Mouse (Mus musculus) MEL (cell line): ENCODE measurements at regions not wholly inside any gene's neighbourhood (a gene's known extent, or its start where the extent isn't known, plus 50 kb on each side); places are given as distances from the start of the nearest gene placed in this dataset.

Experiments used
- DNase-seq: peaks from one replicate; pipeline ENCODE4 v3.0.0; 2011; ENCODE audit warnings: low read depth, low spot score
- H3K27ac ChIP-seq: 2 replicates; pipeline ENCODE4 v1.5.1; 2012; ENCODE audit warnings: low read depth, mild to moderate bottlenecking, control low read depth, low read length, moderate library complexity; ENCODE audit not compliant: control insufficient read depth
- H3K27me3 ChIP-seq, 2 experiments: fragments of 150-350 bp in 1 of 2; sonication (generic) in 1 of 2; 2 replicates each; pipeline ENCODE4 v1.6.1; 2012; ENCODE audit warnings: low read length in 2 of 2, mild to moderate bottlenecking in 2 of 2, improper control_type of control experiment in 1 of 2, moderate library complexity in 1 of 2; ENCODE audit not compliant: insufficient read depth in 2 of 2, control insufficient read depth in 1 of 2
- H3K36me3 ChIP-seq, 2 experiments: 2 replicates each; pipeline ENCODE4 v1.6.1; 2012 to 2014; ENCODE audit warnings: low read length in 2 of 2, improper control_type of control experiment in 1 of 2, inconsistent platforms in 1 of 2, mild to moderate bottlenecking in 1 of 2; ENCODE audit not compliant: insufficient read depth in 2 of 2, control insufficient read depth in 1 of 2
- H3K4me1 ChIP-seq, 2 experiments: fragments of 150-350 bp in 1 of 2; sonication (generic) in 1 of 2; 2 replicates each; pipeline ENCODE4 v1.6.1; 2012; ENCODE audit warnings: low read length in 2 of 2, improper control_type of control experiment in 1 of 2, mild to moderate bottlenecking in 1 of 2; ENCODE audit not compliant: insufficient read depth in 2 of 2, control insufficient read depth in 1 of 2
- H3K4me3 ChIP-seq, 2 experiments: fragments of 150-350 bp in 1 of 2; sonication (generic) in 1 of 2; 2 replicates each; pipeline ENCODE4 v1.5.1; 2012; ENCODE audit warnings: low read depth in 2 of 2, low read length in 2 of 2, mild to moderate bottlenecking in 2 of 2, moderate library complexity in 2 of 2, control low read depth in 1 of 2, improper control_type of control experiment in 1 of 2; ENCODE audit not compliant: control insufficient read depth in 1 of 2, insufficient read depth in 1 of 2
- H3K79me2 ChIP-seq: 2 replicates; pipeline ENCODE4 v1.6.1; 2012; ENCODE audit warnings: mild to moderate bottlenecking, low read length, moderate library complexity; ENCODE audit not compliant: control insufficient read depth, poor library complexity, insufficient read depth
- H3K9ac ChIP-seq: 2 replicates; pipeline ENCODE4 v1.6.1; 2012; ENCODE audit warnings: low read depth, mild to moderate bottlenecking, control low read depth, low read length, moderate library complexity; ENCODE audit not compliant: control insufficient read depth, poor library complexity, severe bottlenecking
- H3K9me3 ChIP-seq: fragments of 150-350 bp; sonication (generic); replicated peaks from 2 replicates; pipeline ENCODE4 v1.6.1; 2012; ENCODE audit warnings: mild to moderate bottlenecking, low read length, improper control_type of control experiment, moderate library complexity; ENCODE audit not compliant: insufficient read depth
- CHD1 ChIP-seq: IDR thresholded peaks from 2 replicates; pipeline ENCODE4 v1.6.1; 2012; ENCODE audit warnings: low read depth, mild to moderate bottlenecking, inconsistent platforms, low read length, improper control_type of control experiment
- CHD2 ChIP-seq: IDR thresholded peaks from 2 replicates; pipeline ENCODE4 v1.6.1; 2011; ENCODE audit warnings: low read length, improper control_type of control experiment
- CTCF ChIP-seq, 3 experiments: IDR thresholded peaks in 2 of 3; conservative IDR thresholded peaks in 1 of 3; 2 replicates each; pipeline ENCODE4 v1.5.1; 2011 to 2012; ENCODE audit warnings: low read length in 3 of 3, low read depth in 2 of 3, mild to moderate bottlenecking in 2 of 3, improper control_type of control experiment in 1 of 3, inconsistent platforms in 1 of 3, mixed read lengths in 1 of 3, moderate library complexity in 1 of 3; ENCODE audit not compliant: control insufficient read depth in 1 of 3, insufficient read depth in 1 of 3, poor library complexity in 1 of 3, severe bottlenecking in 1 of 3
- E2F4 ChIP-seq: IDR thresholded peaks from 2 replicates; pipeline ENCODE4 v1.6.1; 2011; ENCODE audit warnings: low read depth, low read length, improper control_type of control experiment, borderline replicate concordance
- ELF1 ChIP-seq: IDR thresholded peaks from 2 replicates; pipeline ENCODE4 v1.6.1; 2014; ENCODE audit warnings: low read depth, mild to moderate bottlenecking, inconsistent platforms, low read length, improper control_type of control experiment, moderate library complexity
- EP300 ChIP-seq, 2 experiments: IDR thresholded peaks; 2 replicates each; pipeline ENCODE4 v1.6.1; 2011; ENCODE audit warnings: improper control_type of control experiment in 2 of 2, low read length in 2 of 2, low read depth in 1 of 2, mild to moderate bottlenecking in 1 of 2
- GABPA ChIP-seq: IDR thresholded peaks from 2 replicates; pipeline ENCODE4 v1.6.1; 2012; ENCODE audit warnings: low read depth, mild to moderate bottlenecking, inconsistent platforms, low read length, improper control_type of control experiment, moderate library complexity
- HCFC1 ChIP-seq: IDR thresholded peaks from 2 replicates; pipeline ENCODE4 v1.6.1; 2012; ENCODE audit warnings: low read depth, mild to moderate bottlenecking, inconsistent platforms, low read length, improper control_type of control experiment, moderate library complexity
- JUND ChIP-seq: IDR thresholded peaks from 2 replicates; pipeline ENCODE4 v1.6.1; 2011; ENCODE audit warnings: low read depth, mild to moderate bottlenecking, improper control_type of control experiment, low read length
- KAT2A ChIP-seq: conservative IDR thresholded peaks from 2 replicates; pipeline ENCODE4 v1.6.1; 2012; ENCODE audit warnings: low read depth, low read length, improper control_type of control experiment, inconsistent platforms
- MAZ ChIP-seq: IDR thresholded peaks from 2 replicates; pipeline ENCODE4 v1.6.1; 2012; ENCODE audit warnings: low read depth, mild to moderate bottlenecking, inconsistent platforms, low read length, improper control_type of control experiment
- MXI1 ChIP-seq: IDR thresholded peaks from 2 replicates; pipeline ENCODE4 v1.6.1; 2011; ENCODE audit warnings: mild to moderate bottlenecking, low read depth, low read length, improper control_type of control experiment
- MYB ChIP-seq: IDR thresholded peaks from 2 replicates; pipeline ENCODE4 v1.6.1; 2011; ENCODE audit warnings: mild to moderate bottlenecking, low read depth, low read length, improper control_type of control experiment
- MYC ChIP-seq: IDR thresholded peaks from 2 replicates; pipeline ENCODE4 v1.6.1; 2011; ENCODE audit warnings: low read depth, mild to moderate bottlenecking, low read length, improper control_type of control experiment, moderate library complexity
- NELFE ChIP-seq: IDR thresholded peaks from 2 replicates; pipeline ENCODE4 v1.6.1; 2011; ENCODE audit warnings: low read depth, low read length, improper control_type of control experiment
- POLR2A ChIP-seq, 2 experiments: IDR thresholded peaks; 2 replicates each; pipeline ENCODE4 v1.6.1; 2011 to 2012; ENCODE audit warnings: low read length in 2 of 2, mild to moderate bottlenecking in 2 of 2, control low read depth in 1 of 2, improper control_type of control experiment in 1 of 2, low read depth in 1 of 2, moderate library complexity in 1 of 2; ENCODE audit not compliant: control insufficient read depth in 1 of 2, insufficient read depth in 1 of 2, poor library complexity in 1 of 2
- POLR2AphosphoS5 ChIP-seq: IDR thresholded peaks from 2 replicates; pipeline ENCODE4 v1.6.1; 2012; ENCODE audit warnings: low read depth, borderline replicate concordance, mild to moderate bottlenecking, inconsistent platforms, low read length, moderate library complexity, mixed read lengths
- RAD21 ChIP-seq: IDR thresholded peaks from 2 replicates; pipeline ENCODE4 v1.6.1; 2011; ENCODE audit warnings: mild to moderate bottlenecking, low read depth, low read length, improper control_type of control experiment
- SIN3A ChIP-seq: IDR thresholded peaks from 2 replicates; pipeline ENCODE4 v1.6.1; 2012; ENCODE audit warnings: low read length, improper control_type of control experiment, inconsistent platforms
- TAL1 ChIP-seq: IDR thresholded peaks from 2 replicates; pipeline ENCODE4 v1.6.1; 2012; ENCODE audit warnings: mild to moderate bottlenecking, inconsistent platforms, low read length, moderate library complexity, mixed read lengths
- TCF12 ChIP-seq: IDR thresholded peaks from 2 replicates; pipeline ENCODE4 v1.6.1; 2014; ENCODE audit warnings: low read depth, mild to moderate bottlenecking, inconsistent platforms, low read length, improper control_type of control experiment, moderate library complexity
- UBTF ChIP-seq: IDR thresholded peaks from 2 replicates; pipeline ENCODE4 v1.6.1; 2012; ENCODE audit warnings: low read depth, mild to moderate bottlenecking, inconsistent platforms, low read length, improper control_type of control experiment, moderate library complexity, borderline replicate concordance; ENCODE audit not compliant: insufficient read depth
- USF1 ChIP-seq: IDR thresholded peaks from 2 replicates; pipeline ENCODE4 v1.6.1; 2014; ENCODE audit warnings: low read depth, mild to moderate bottlenecking, inconsistent platforms, low read length, improper control_type of control experiment, moderate library complexity
- ZNF384 ChIP-seq: IDR thresholded peaks from 2 replicates; pipeline ENCODE4 v1.6.1; 2012; ENCODE audit warnings: low read depth, mild to moderate bottlenecking, inconsistent platforms, low read length, improper control_type of control experiment

- H3K9ac ChIP-seq: no peak overlapping the region
- H3K27me3 ChIP-seq: no peaks in the 10 kb centered on the region; a peak in 1 of 4 replicates
- no peak overlapping the region for H3K4me3 ChIP-seq
- H3K4me1 ChIP-seq: no peaks in the 10 kb centered on the region
- DNase-seq: no peak
- H3K79me2 ChIP-seq: no peaks in the 10 kb centered on the region
- H3K36me3 ChIP-seq: no peaks in the 10 kb centered on the region
- no peak for TF ChIP-seq MXI1
- TF ChIP-seq TAL1: no peak
- no peak for TF ChIP-seq SIN3A
- TF ChIP-seq EP300 (IDR thresholded peaks at IDR 0.05; ENCODE audit: low read depth in 1 of 2, low read length in 2 of 2): no peak
- TF ChIP-seq USF1: no peak
- TF ChIP-seq E2F4: no peak
- no peak for TF ChIP-seq NELFE
- no peak for TF ChIP-seq CHD2
- no peak for TF ChIP-seq RAD21
- no peak for TF ChIP-seq CTCF (IDR thresholded peaks at IDR 0.05 in 2 of 3, conservative IDR thresholded peaks at IDR 0.05 in 1 of 3; ENCODE audit: control insufficient read depth in 1 of 3, insufficient read depth in 1 of 3, low read depth in 2 of 3, low read length in 3 of 3, poor library complexity in 1 of 3, severe bottlenecking in 1 of 3)
- TF ChIP-seq HCFC1: no peak
- TF ChIP-seq CHD1: no peak
- TF ChIP-seq MYC: no peak
- no peak for TF ChIP-seq MYB
- TF ChIP-seq TCF12: no peak
- no peak for TF ChIP-seq ZNF384
- no peak for TF ChIP-seq POLR2A (IDR thresholded peaks at IDR 0.05; ENCODE audit: control insufficient read depth in 1 of 2, insufficient read depth in 1 of 2, low read depth in 1 of 2, low read length in 2 of 2, poor library complexity in 1 of 2)
- no peak for TF ChIP-seq ELF1
- no peak overlapping the region for H3K27ac ChIP-seq
- H3K9me3 ChIP-seq: no peaks in the 10 kb centered on the region
These were observed 305.9 kb downstream of the Fgf10 start for GRCm38 (mm10) chr13:118975519-118975918.

GRCm38 (mm10) chr13:118979505-118979904, 309.9 kb downstream of the Fgf10 start:
- H3K36me3 ChIP-seq: no peaks in the 10 kb centered on the region

More at GRCm38 (mm10) chr13:118979505-118979904, 309.9 kb downstream of the Fgf10 start:
- TF ChIP-seq POLR2AphosphoS5: no peak
- no peak for TF ChIP-seq JUND
- TF ChIP-seq MYC: no peak
- no peak for TF ChIP-seq KAT2A
- TF ChIP-seq CHD2: no peak
- TF ChIP-seq GABPA: no peak
- TF ChIP-seq EP300 (IDR thresholded peaks at IDR 0.05; ENCODE audit: low read depth in 1 of 2, low read length in 2 of 2): no peak
- TF ChIP-seq UBTF: no peak
- no peak for TF ChIP-seq SIN3A
- no peak for TF ChIP-seq MXI1
- no peak for TF ChIP-seq MAZ
- TF ChIP-seq RAD21: no peak
- TF ChIP-seq CHD1: no peak
- Histone ChIP-seq H3K4me1 (no peaks in the 10 kb centered on the region), H3K27me3 (no peaks in the 10 kb centered on the region; a peak in 1 of 4 replicates), H3K4me3 (no peak overlapping the region), H3K9me3 (no peaks in the 10 kb centered on the region), H3K27ac (no peak overlapping the region), H3K9ac (no peak overlapping the region), H3K79me2 (no peaks in the 10 kb centered on the region)
- DNase-seq: no peak
